Comparison of ENCODE assay signal across 18 mouse cellular contexts in genomic region chr6:86853928-86854327, GRCm38 (mm10).
"Had no signal": no experiment of that assay in that cellular context is flagged by ENCODE, and none has a peak within 500 bp of the region (broad histone marks: within the 10 kb centered on the region; RNA-seq: fewer than 3 reads in every experiment).

No protein-coding gene starts in this region.

- H3K4me3 ChIP-seq: liver, embryonic 13.5 days; midbrain, embryonic 12.5 days; myocyte; neural tube, embryonic 13.5 days had no signal

- DNase-seq: kidney, adult 18-20 months; kidney, adult 9 months; kidney, postnatal 25 days; liver, embryonic 13.5 days; lung, adult 2 months; lung, postnatal 14 days; lung, postnatal 4 days; retina, postnatal 1 day; right cerebral cortex, postnatal 25 days; spleen, adult 18-20 months; thymus, adult 18-20 months; thymus, postnatal 36 days had no signal

- ATAC-seq: intestine, embryonic 16.5 days; midbrain, embryonic 16.5 days had no signal

- H3K27ac ChIP-seq: kidney, postnatal 0 days; liver, embryonic 13.5 days; midbrain, embryonic 12.5 days; neural tube, embryonic 13.5 days had no signal

- H3K27me3 ChIP-seq: liver, embryonic 13.5 days; midbrain, embryonic 12.5 days; neural tube, embryonic 13.5 days had no signal

- H3K9me3 ChIP-seq: liver, embryonic 13.5 days; midbrain, embryonic 12.5 days; neural tube, embryonic 13.5 days had no signal

- H3K9ac ChIP-seq: liver, embryonic 13.5 days; midbrain, embryonic 12.5 days; neural tube, embryonic 13.5 days had no signal

- H3K4me2 ChIP-seq: liver, embryonic 13.5 days; midbrain, embryonic 12.5 days; neural tube, embryonic 13.5 days had no signal
